Mouse (Mus musculus): ENCODE results near the gene Ppp3r2. TPM values are rescaled to one million over a fixed set of nuclear protein-coding genes. Genes with fewer than 3 reads are reported as not detected.

Ppp3r2 gene
- 0.05 TPM in 1 of 2 replicates, not detected in the other for polyA plus RNA-seq (2015; fragmentation: Nextera tagmentation; extraction: Ambion mirVana)

GRCm38 (mm10) chr4:49681812-49682211 is at the start of gene Ppp3r2:
Gene Ppp3r2, minus strand, starts transcription at chr4:49682024.
- TF ChIP-seq EP300 (optimal IDR thresholded peaks at IDR 0.05) (no peak), CTCF (IDR thresholded peaks at IDR 0.05; ENCODE audit: low read depth) (no peak)
- WGBS, result 85% methylated on average over 13 of the region's 13 CpGs
- no peak within 1 kb of the TSS for H3K4me2 ChIP-seq (replicated peaks; ENCODE audit: low read depth)
- no peaks in the 10 kb centered on the region for H3K9me3 ChIP-seq (ENCODE audit: control insufficient read depth, low read length)
- no peaks in the 10 kb centered on the region for H3K27me3 ChIP-seq (ENCODE audit: control insufficient read depth, insufficient read depth, low read length)
- ATAC-seq (ENCODE audit: low FRiP score, low TSS enrichment) (no peak), DNase-seq (ENCODE audit: low spot score) (no peak)
- no peak within 1 kb of the TSS for H3K9ac ChIP-seq (ENCODE audit: low read length)
- H3K4me1 ChIP-seq (replicated peaks; ENCODE audit: control insufficient read depth, insufficient read depth), result no peaks in the 10 kb centered on the region
- no peak within 1 kb of the TSS for H3K27ac ChIP-seq (replicated peaks)
- H3K36me3 ChIP-seq (ENCODE audit: control insufficient read depth, insufficient read depth, low read length), result no peaks in the 10 kb centered on the region
- no peak within 1 kb of the TSS for H3K4me3 ChIP-seq (ENCODE audit: low read depth, low read length)

GRCm38 (mm10) chr4:49729326-49729725 is 47.5 kb upstream of the Ppp3r2 start:
- Histone ChIP-seq H3K27me3 (ENCODE audit: control insufficient read depth, insufficient read depth, low read length) (no peaks in the 10 kb centered on the region), H3K4me3 (ENCODE audit: low read depth, low read length) (no peak overlapping the region), H3K9ac (ENCODE audit: low read length) (no peak overlapping the region), H3K9me3 (ENCODE audit: control insufficient read depth, low read length) (no peaks in the 10 kb centered on the region), H3K4me1 (replicated peaks; ENCODE audit: control insufficient read depth, insufficient read depth) (no peaks in the 10 kb centered on the region), H3K4me2 (replicated peaks; ENCODE audit: low read depth) (no peak overlapping the region), H3K27ac (replicated peaks) (no peak overlapping the region), H3K36me3 (ENCODE audit: control insufficient read depth, insufficient read depth, low read length) (no peaks in the 10 kb centered on the region)
- DNase-seq (ENCODE audit: low spot score) (no peak), ATAC-seq (ENCODE audit: low FRiP score, low TSS enrichment) (no peak)
- TF ChIP-seq CTCF (IDR thresholded peaks at IDR 0.05; ENCODE audit: low read depth) (no peak), EP300 (optimal IDR thresholded peaks at IDR 0.05) (no peak)
- 59% methylated on average over 3 of the region's 3 CpGs for WGBS

GRCm38 (mm10) chr4:49723908-49724307 is 42.1 kb upstream of the Ppp3r2 start:
- no peaks in the 10 kb centered on the region for H3K4me1 ChIP-seq (replicated peaks; ENCODE audit: control insufficient read depth, insufficient read depth)
- H3K27me3 ChIP-seq (ENCODE audit: control insufficient read depth, insufficient read depth, low read length), result no peaks in the 10 kb centered on the region
- H3K27ac ChIP-seq (replicated peaks), result no peak overlapping the region
- H3K9ac ChIP-seq (ENCODE audit: low read length), result no peak overlapping the region
- no peaks in the 10 kb centered on the region for H3K9me3 ChIP-seq (ENCODE audit: control insufficient read depth, low read length)
- 99% methylated on average over 2 of the region's 2 CpGs for WGBS
- no peaks in the 10 kb centered on the region for H3K36me3 ChIP-seq (ENCODE audit: control insufficient read depth, insufficient read depth, low read length)
- H3K4me2 ChIP-seq (replicated peaks; ENCODE audit: low read depth), result no peak overlapping the region
- TF ChIP-seq EP300 (optimal IDR thresholded peaks at IDR 0.05) (no peak), CTCF (IDR thresholded peaks at IDR 0.05; ENCODE audit: low read depth) (no peak)
- ATAC-seq (ENCODE audit: low FRiP score, low TSS enrichment), result no peak
- no peak for DNase-seq (ENCODE audit: low spot score)
- no peak overlapping the region for H3K4me3 ChIP-seq (ENCODE audit: low read depth, low read length)

DNA sequence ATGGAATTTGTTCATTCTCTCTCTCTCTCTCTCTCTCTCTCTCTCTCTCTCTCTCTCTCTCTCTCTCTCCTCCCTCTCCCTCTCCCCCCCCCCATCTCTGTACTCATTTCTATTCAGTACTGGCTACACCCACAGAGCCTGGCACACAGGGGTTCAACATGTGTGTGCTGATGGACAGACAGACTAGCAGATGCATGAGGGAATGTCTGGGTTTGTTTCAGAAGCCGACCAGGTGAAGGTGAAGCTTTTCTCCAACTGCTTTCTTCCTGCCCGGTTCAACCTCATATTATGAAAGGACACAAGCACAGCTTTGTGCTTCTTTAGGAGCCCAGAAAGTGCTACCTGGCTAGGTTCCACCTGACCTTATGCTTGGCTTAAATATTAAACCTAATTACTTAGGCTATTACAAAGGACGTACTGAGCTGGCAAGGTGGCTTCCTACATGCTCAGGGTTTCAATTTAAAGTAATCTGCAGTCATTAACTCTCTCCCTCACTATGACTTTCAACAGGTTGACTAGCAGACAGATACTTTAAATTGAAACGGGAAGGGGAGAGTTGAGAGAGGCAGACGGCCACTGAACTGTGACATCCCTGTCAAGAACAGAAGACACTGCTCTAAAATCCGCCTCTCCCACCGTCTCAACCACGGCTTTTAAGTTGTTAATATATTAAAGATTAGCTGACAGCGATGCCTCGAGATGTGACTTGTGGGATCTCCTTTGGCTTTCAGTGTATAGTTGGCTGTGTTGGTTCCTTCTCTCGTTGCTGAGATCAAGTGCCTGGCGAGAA is 9.8 kb upstream of the Ppp3r2 start:
- Histone ChIP-seq H3K9ac (ENCODE audit: low read length) (no peak overlapping the region), H3K4me1 (replicated peaks; ENCODE audit: control insufficient read depth, insufficient read depth) (no peaks in the 10 kb centered on the region), H3K27me3 (ENCODE audit: control insufficient read depth, insufficient read depth, low read length) (no peaks in the 10 kb centered on the region), H3K27ac (replicated peaks) (no peak overlapping the region), H3K9me3 (ENCODE audit: control insufficient read depth, low read length) (no peaks in the 10 kb centered on the region), H3K4me3 (ENCODE audit: low read depth, low read length) (no peak overlapping the region), H3K36me3 (ENCODE audit: control insufficient read depth, insufficient read depth, low read length) (no peaks in the 10 kb centered on the region), H3K4me2 (replicated peaks; ENCODE audit: low read depth) (no peak overlapping the region)
- DNase-seq (ENCODE audit: low spot score), result no peak
- ATAC-seq (ENCODE audit: low FRiP score, low TSS enrichment), result no peak
- no peak for TF ChIP-seq CTCF (IDR thresholded peaks at IDR 0.05; ENCODE audit: low read depth)
- TF ChIP-seq EP300 (optimal IDR thresholded peaks at IDR 0.05), result no peak
- WGBS, result 47% methylated on average over 12 of the region's 12 CpGs

DNA sequence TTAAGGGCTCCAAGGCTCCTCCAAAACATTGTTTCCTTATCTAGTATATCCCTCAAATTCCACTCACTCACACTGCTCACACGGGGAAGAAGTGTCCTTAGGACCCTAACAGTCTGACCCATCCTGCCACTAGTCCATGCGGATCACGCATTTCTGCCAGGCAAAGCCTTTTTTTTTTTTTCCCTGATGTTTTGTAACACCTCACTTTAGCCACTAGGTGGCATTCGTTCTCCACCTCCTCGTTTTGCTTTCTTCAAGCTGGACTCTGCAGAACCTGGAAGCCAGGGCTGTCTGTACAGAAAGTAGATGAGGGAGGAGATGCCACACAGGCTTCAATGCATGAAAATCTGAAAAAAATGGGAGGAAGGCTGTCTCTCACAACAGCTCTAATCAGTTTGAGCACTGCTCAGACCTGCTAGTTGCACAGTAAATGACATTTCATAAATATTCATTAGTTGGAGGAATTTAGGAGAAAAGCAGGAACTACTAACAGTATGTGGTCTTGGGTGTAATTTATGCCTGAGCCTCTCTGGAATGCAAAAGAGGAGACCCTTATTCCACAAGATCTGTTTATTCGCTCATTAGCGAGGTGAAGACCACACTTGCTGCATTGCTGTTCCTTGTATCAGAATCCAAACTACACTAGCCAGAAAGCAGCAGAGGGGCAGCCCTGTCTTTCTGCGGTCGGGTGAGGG is 6.9 kb upstream of the Ppp3r2 start:
- no peak overlapping the region for H3K4me3 ChIP-seq (ENCODE audit: low read depth, low read length)
- no peaks in the 10 kb centered on the region for H3K36me3 ChIP-seq (ENCODE audit: control insufficient read depth, insufficient read depth, low read length)
- ATAC-seq (ENCODE audit: low FRiP score, low TSS enrichment) (0 out of 2 replicates have a peak, but pooled peaks have one; percentile 24), DNase-seq (ENCODE audit: low spot score) (peak; percentile 48)
- H3K9ac ChIP-seq (ENCODE audit: low read length), result no peak overlapping the region
- H3K4me2 ChIP-seq (replicated peaks; ENCODE audit: low read depth), result no peak overlapping the region
- H3K27me3 ChIP-seq (ENCODE audit: control insufficient read depth, insufficient read depth, low read length), result no peaks in the 10 kb centered on the region
- no peak overlapping the region for H3K27ac ChIP-seq (replicated peaks)
- H3K4me1 ChIP-seq (replicated peaks; ENCODE audit: control insufficient read depth, insufficient read depth), result no peaks in the 10 kb centered on the region
- peak; percentile 96 for TF ChIP-seq CTCF (IDR thresholded peaks at IDR 0.05; ENCODE audit: low read depth)
- TF ChIP-seq EP300 (optimal IDR thresholded peaks at IDR 0.05), result no peak
- no peaks in the 10 kb centered on the region for H3K9me3 ChIP-seq (ENCODE audit: control insufficient read depth, low read length)
- WGBS, result 24% methylated on average over 9 of the region's 9 CpGs
